Mouse (Mus musculus) testis, adult 2 months (tissue): Measurements from ENCODE around the gene Rbfox2.

Experiments
- CTCF ChIP-seq: fragments of 200-500 bp; IDR thresholded peaks from 2 replicates; pipeline ENCODE4 v1.5.1; 2012; ENCODE audit warnings: low read depth, mild to moderate bottlenecking, inconsistent platforms, low read length, moderate library complexity; ENCODE audit not compliant: control insufficient read depth, insufficient read depth, insufficient replicate concordance
- POLR2A ChIP-seq: fragments of 200-500 bp; IDR thresholded peaks from 2 replicates; pipeline ENCODE4 v1.6.1; 2012; ENCODE audit warnings: low read depth, mild to moderate bottlenecking, inconsistent platforms, low read length, moderate library complexity; ENCODE audit not compliant: control insufficient read depth

DNA sequence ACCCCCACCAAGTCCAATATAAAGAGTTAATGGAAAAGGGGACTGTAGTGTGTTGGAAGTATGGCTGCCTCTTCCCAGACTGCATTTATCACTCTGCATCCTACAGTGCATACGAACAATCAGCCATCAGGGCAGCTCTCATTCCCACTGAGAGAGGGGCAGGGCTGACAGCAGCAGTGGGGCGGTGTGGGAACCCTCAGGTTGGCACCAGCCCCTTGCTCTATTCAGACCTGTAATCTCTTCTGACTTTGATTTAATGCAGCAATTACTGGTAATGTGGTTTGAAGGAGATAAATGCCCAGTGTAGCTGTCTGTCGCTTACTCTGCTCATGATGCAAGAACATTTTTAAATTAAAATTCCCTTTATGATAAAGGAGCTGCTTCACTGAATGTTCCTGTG is 134.4 kb downstream of the Rbfox2 start:
- TF ChIP-seq POLR2A (no peak), CTCF (no peak)
